Mouse (Mus musculus): ENCODE data around the gene Vamp5.

Vamp5 gene

GRCm38 (mm10) chr6:72389471-72389940 lies 9.2 kb upstream of the Vamp5 start:
- peak; percentile 60 for DNase-seq

- DNase-seq: no peak
Measured at GRCm38 (mm10) chr6:72388791-72389329, 8.6 kb upstream of the Vamp5 start.

DNA sequence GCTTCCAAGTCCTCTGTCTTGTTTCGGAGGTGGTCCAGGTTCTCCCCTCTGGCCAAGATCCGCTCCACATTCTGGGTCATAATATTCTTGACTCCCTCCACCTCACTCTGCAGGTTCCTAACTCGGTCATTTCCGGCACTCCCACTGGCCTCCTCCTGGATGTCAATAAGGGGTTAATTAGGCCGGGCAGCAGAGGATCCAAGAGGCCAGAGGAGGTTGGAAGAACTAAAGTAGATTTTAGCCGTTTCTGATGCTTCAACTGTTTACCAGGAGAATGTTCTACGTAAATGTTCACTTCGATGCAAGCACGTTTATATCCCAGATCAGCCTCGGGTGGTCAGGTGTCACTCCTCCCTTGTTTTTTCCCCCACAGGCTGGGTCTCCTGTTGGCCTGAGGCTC lies 8.0 kb upstream of the Vamp5 start:
- no peak for DNase-seq

GRCm38 (mm10) chr6:72387816-72388215 lies 7.5 kb upstream of the Vamp5 start:
- DNase-seq: no peak

- DNase-seq: no peak
Measured at GRCm38 (mm10) chr6:72386561-72386960, 6.3 kb upstream of the Vamp5 start.

DNA sequence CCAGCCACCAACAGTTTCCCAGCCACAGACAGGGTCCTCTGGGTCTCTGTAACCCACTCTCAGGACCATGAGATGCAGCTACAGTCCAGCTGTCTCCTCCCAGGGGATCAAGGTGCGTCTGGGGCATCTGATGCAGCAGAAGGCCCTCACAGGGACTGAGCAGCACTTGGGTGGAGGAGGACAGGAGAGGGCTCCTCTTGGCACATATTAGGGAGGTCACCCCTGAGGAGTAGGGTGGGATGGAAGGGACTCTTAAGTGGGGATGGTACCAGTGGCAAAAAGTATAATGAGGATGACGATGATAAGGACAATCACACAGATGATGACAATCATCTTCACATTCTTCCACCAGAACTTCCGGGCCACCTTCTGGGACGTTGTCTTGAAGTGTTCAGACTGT lies 5.0 kb upstream of the Vamp5 start:
- DNase-seq: no peak

- no peak for DNase-seq
Measured at GRCm38 (mm10) chr6:72383952-72384351, 3.7 kb upstream of the Vamp5 start.

GRCm38 (mm10) chr6:72383142-72383820 lies 3.0 kb upstream of the Vamp5 start:
- DNase-seq: no peak

DNA sequence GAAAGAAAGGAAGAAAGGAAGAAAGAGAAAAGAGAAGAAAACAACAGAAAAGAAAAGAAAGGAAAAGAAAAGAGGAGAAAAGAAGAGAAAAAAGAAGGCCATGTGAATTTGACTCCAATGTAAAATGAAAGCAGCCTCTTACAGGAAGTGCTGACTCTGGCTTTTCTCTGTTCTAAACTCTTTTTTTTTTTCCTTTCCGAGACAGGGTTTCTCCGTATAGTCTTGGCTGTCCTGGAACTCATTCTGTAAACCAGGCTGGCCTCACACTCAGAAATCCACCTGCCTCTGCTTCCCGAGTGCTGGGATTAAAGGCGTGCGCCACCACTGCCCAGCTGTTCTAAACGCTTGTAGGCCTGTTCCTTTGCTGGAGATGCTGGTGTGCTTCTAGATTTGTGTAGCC lies 2.2 kb upstream of the Vamp5 start:
- DNase-seq: no peak

GRCm38 (mm10) chr6:72379377-72380130 lies 714 bp downstream of the Vamp5 start:
- peak; percentile 55 for DNase-seq

- DNase-seq: no peak
Measured at GRCm38 (mm10) chr6:72378510-72379234, 1.6 kb downstream of the Vamp5 start.

GRCm38 (mm10) chr6:72374820-72375563 lies 5.3 kb downstream of the Vamp5 start:
- no peak for DNase-seq

DNA sequence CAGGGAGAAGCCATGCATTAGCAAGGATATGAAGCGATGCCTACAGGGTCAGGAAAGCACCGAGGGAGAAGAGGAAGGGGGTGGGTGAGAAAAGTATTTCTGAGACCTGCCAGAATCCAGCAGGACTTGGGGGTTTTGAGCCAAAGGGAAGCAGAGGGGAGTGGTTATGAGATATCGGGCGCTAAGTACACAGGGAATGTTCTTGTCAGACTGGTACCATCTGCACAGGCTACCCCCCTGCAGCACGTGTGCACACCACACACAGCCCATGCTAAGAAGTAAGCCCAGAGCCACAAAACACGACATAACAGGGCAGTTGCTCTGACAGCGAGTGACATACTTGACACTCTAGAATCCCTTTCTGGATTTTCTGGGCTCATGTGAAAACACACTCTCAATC lies 6.1 kb downstream of the Vamp5 start:
- DNase-seq: no peak

GRCm38 (mm10) chr6:72373184-72373583 lies 7.1 kb downstream of the Vamp5 start:
- no peak for DNase-seq

DNA sequence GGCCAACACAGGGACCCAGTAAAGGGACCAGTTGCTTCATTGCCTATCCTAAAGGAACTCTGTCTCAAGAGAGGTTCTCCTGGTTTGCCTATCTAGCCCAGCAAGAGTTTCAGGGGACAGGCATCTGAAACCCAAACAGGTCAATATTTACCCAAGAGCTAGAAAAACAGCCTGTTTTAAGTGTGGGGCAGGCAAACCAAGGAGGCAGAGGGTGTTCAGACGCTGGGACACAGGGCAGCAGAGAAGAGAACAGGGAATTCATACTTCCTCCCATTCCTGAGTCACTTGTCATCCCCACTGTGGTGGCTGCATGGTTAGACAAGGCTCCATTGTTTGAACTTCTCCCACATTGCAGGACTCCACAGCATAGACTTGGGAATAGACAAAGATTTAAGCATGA lies 8.7 kb downstream of the Vamp5 start:
- no peak for DNase-seq

- peak; percentile 69 for DNase-seq
Measured at GRCm38 (mm10) chr6:72371147-72371546, 9.1 kb downstream of the Vamp5 start.

- no peak for DNase-seq
Measured at GRCm38 (mm10) chr6:72370091-72370490, 10.2 kb downstream of the Vamp5 start.

- DNase-seq: no peak
Measured at GRCm38 (mm10) chr6:72369557-72369956, 10.7 kb downstream of the Vamp5 start.

DNA sequence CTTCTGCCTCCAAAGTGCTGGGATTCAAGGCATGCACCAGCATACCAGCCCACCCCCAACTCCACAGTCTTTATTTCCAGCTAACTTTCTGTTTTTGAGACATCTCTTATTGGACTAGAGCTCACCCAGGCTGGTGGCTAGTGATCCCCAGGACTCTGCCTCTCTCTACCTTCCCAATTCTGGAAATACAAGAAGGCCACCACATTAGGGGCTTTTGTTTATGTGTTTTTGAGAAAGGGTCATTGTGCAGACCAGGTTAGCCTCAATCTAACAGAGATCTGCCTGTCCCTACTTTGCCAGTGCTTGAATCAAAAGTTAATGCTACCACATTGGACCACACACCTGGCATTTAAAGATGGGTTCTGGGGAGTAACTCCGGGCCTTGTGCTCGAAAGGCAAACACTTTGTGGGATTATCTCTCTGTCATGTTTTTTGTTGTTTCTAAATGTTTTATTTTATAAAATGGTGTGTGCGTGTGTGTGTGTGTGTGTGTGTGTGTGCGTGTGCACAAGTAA lies 12.8 kb downstream of the Vamp5 start:
- DNase-seq: no peak

DNA sequence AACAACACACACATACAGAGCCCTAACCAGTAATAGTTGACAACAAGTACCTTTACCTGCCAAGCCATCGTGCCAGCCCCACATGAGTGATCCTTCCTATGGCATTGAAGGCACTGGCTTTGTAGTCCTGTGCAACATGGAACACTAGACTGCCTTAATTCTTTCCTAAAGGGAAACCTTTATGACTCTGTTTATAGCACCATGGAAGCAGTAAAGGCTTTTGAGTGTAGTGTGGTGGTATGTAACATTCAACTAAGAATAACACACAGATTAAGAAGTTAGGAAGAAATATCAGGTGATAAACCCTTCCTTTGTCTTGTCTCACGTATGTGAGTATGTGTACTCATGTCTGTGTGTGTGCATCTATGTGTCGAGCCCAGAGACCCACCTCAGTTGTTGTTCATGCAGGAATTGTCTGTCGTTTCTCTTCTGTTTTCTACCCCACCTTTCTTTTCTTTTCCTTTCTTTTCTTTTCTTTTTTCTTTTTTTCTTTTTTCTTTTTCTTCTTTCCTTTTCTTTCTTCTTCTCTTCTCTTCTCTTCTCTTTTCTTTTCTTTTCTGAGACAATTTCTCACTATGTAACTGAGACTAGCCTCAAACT lies 13.3 kb downstream of the Vamp5 start, which contains the start of gene Rnf181:
TSS of gene Rnf181 (minus strand) at position 113 of the 600 bp plus-strand sequence.
- DNase-seq: no peak

GRCm38 (mm10) chr6:72366304-72366703 lies 14.0 kb downstream of the Vamp5 start:
- no peak for DNase-seq

GRCm38 (mm10) chr6:72364985-72365384 lies 15.3 kb downstream of the Vamp5 start:
- no peak for DNase-seq
